Mouse (Mus musculus) embryonic facial prominence, embryonic 10.5 days (tissue): ENCODE results near the gene Slc25a45. TPM values are rescaled to one million over a fixed set of nuclear protein-coding genes. Genes with fewer than 3 reads are reported as not detected.
A peak's percentile ranks its signal among the peaks of the same experiment; 100 is the strongest.

ENCODE experiments used
- DNase-seq: peaks from one replicate; pipeline ENCODE4 v3.0.0-alpha.2; 2017; ENCODE audit warnings: low spot score
- H3K27ac ChIP-seq: fragments of 300-500 bp; sonication (generic); replicated peaks from 2 replicates; pipeline ENCODE4 v1.5.1; 2016; ENCODE audit warnings: mild to moderate bottlenecking
- H3K27me3 ChIP-seq: fragments of 300-500 bp; sonication (generic); replicated peaks from 2 replicates; pipeline ENCODE4 v1.6.1; 2016; ENCODE audit warnings: low read depth, mild to moderate bottlenecking; ENCODE audit not compliant: poor library complexity, severe bottlenecking
- H3K36me3 ChIP-seq: fragments of 300-500 bp; sonication (generic); replicated peaks from 2 replicates; pipeline ENCODE4 v1.6.1; 2016; ENCODE audit warnings: mild to moderate bottlenecking, moderate library complexity
- H3K4me1 ChIP-seq: fragments of 300-500 bp; sonication (generic); 2 replicates; pipeline ENCODE4 v1.6.1; 2016
- H3K4me3 ChIP-seq: fragments of 300-500 bp; sonication (generic); 2 replicates; pipeline ENCODE4 v1.5.1; 2016; ENCODE audit warnings: mild to moderate bottlenecking, moderate library complexity
- H3K9me3 ChIP-seq: fragments of 300-500 bp; sonication (generic); 2 replicates; pipeline ENCODE4 v1.6.1; 2016; ENCODE audit warnings: mild to moderate bottlenecking
- WGBS: fragments of 180-500 bp; shearing (Covaris S2); methylation state at CpG from one replicate; pipeline ENCODE4 v1.1.7; 2016; 5-methylcytosine and 5-hydroxymethylcytosine counted together
- polyA plus RNA-seq: library from polyadenylated mRNA; unstranded; fragments of >200 nt; fragmentation: Nextera tagmentation; extraction: Ambion mirVana; gene quantifications from 2 replicates; pipeline ENCODE4 v1.2.1, GENCODE M21; 2016

The Slc25a45 gene
- polyA plus RNA-seq, 1 experiment from 2014 or later = 2.9 TPM

DNA sequence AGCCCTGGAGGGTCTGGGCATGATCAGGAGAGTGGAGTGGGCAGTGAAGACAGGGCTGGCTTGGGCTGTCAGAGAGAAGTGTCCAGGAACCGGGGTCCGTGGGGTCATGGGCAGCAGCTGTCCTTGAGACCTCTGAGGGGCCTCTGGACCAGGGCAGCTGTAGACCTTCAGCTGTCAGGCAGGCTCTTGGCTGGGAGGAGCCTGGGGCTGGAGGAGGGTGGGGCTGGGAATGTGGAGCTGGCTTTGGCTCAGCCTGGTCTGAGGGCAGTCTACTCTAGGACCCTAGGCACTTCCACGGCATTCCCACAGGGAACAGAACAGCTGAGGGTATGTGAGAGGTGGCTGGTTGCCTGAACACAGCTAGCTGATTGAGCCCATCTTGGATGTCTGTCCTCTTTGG lies 57.7 kb downstream of the Slc25a45 start:
- H3K27ac ChIP-seq = peak overlapping the region; percentile 24; the same call in 1 of the 2 replicates
- H3K9me3 ChIP-seq = no peaks in the 10 kb centered on the region
- no peak for DNase-seq
- no peak overlapping the region for H3K4me3 ChIP-seq
- 54% methylated on average over 3 of the region's 3 CpGs for WGBS
- H3K36me3 ChIP-seq = peaks cover 22% of the 10 kb centered on the region
- H3K4me1 ChIP-seq = peaks cover 29% of the 10 kb centered on the region
- H3K27me3 ChIP-seq = no peaks in the 10 kb centered on the region

Other genes starting within 250 kb of the Slc25a45 start
- gene Rela, start 240.3 kb upstream of the Slc25a45 start, polyA plus RNA-seq = 34.3 and 36.8 TPM in 2 replicates
- 28.7 and 31.2 TPM in 2 replicates for gene Sipa1, start 214.1 kb upstream of the Slc25a45 start, polyA plus RNA-seq
- 32.1 and 34.0 TPM in 2 replicates for gene Map3k11, start 189.1 kb upstream of the Slc25a45 start, polyA plus RNA-seq
- 30.3 and 30.6 TPM in 2 replicates for gene Pcnx3, start 188.9 kb upstream of the Slc25a45 start, polyA plus RNA-seq
- 0.19 and 0.23 TPM in 2 replicates for gene Kcnk7, start 173.4 kb upstream of the Slc25a45 start, polyA plus RNA-seq
- 7.9 and 8.0 TPM in 2 replicates for gene Ehbp1l1, start 151.5 kb upstream of the Slc25a45 start, polyA plus RNA-seq
- 147 and 151 TPM in 2 replicates for gene Fam89b, start 148.2 kb upstream of the Slc25a45 start, polyA plus RNA-seq
- gene Ltbp3, start 136.9 kb upstream of the Slc25a45 start, polyA plus RNA-seq = 3.4 and 3.5 TPM in 2 replicates
- gene Scyl1, start 106.4 kb upstream of the Slc25a45 start, polyA plus RNA-seq = 72.0 and 74.9 TPM in 2 replicates
- 44.6 and 45.4 TPM in 2 replicates for gene Frmd8, start 2.5 kb upstream of the Slc25a45 start, polyA plus RNA-seq
- 6.8 and 7.4 TPM in 2 replicates for gene Tigd3, start 16.3 kb downstream of the Slc25a45 start, polyA plus RNA-seq
- gene Dpf2, start 35.2 kb downstream of the Slc25a45 start, polyA plus RNA-seq = 231 and 251 TPM in 2 replicates
- gene Cdc42ep2, start 47.0 kb downstream of the Slc25a45 start, polyA plus RNA-seq = 1.5 and 2.2 TPM in 2 replicates
- 119 and 120 TPM in 2 replicates for gene Pola2, start 86.4 kb downstream of the Slc25a45 start, polyA plus RNA-seq
- not detected in 2 replicates for gene Slc22a20, start 108.3 kb downstream of the Slc25a45 start, polyA plus RNA-seq
- gene Capn1, start 138.1 kb downstream of the Slc25a45 start, polyA plus RNA-seq = 2.9 and 3.2 TPM in 2 replicates
- 34.5 and 38.1 TPM in 2 replicates for gene Syvn1, start 168.8 kb downstream of the Slc25a45 start, polyA plus RNA-seq
- 82.5 and 84.6 TPM in 2 replicates for gene Mrpl49, start 180.0 kb downstream of the Slc25a45 start, polyA plus RNA-seq
- 831 and 861 TPM in 2 replicates for gene Fau, start 180.0 kb downstream of the Slc25a45 start, polyA plus RNA-seq
- gene Znhit2, start 183.4 kb downstream of the Slc25a45 start, polyA plus RNA-seq = 33.8 and 35.6 TPM in 2 replicates
- 30.3 and 31.4 TPM in 2 replicates for gene Tm7sf2, start 190.6 kb downstream of the Slc25a45 start, polyA plus RNA-seq
- 70.5 and 71.9 TPM in 2 replicates for gene Vps51, start 199.4 kb downstream of the Slc25a45 start, polyA plus RNA-seq
- not detected in 2 replicates for gene Tmem262, start 202.2 kb downstream of the Slc25a45 start, polyA plus RNA-seq
- gene Gm28374, start 204.4 kb downstream of the Slc25a45 start, polyA plus RNA-seq = 2.0 TPM in 2 replicates
- gene Zfpl1, start 207.1 kb downstream of the Slc25a45 start, polyA plus RNA-seq = 75.7 and 79.7 TPM in 2 replicates
- 66.2 and 70.1 TPM in 2 replicates for gene Cdca5, start 207.2 kb downstream of the Slc25a45 start, polyA plus RNA-seq
- gene AC131692.1, start 216.6 kb downstream of the Slc25a45 start, polyA plus RNA-seq = 0.41 and 0.56 TPM in 2 replicates
- 0.87 and 0.89 TPM in 2 replicates for gene Naaladl1, start 228.0 kb downstream of the Slc25a45 start, polyA plus RNA-seq
- gene Sac3d1, start 240.8 kb downstream of the Slc25a45 start, polyA plus RNA-seq = 66.1 and 67.7 TPM in 2 replicates